Mouse (Mus musculus) midbrain, embryonic 14.5 days (tissue): Measurements from ENCODE around the gene Bglap2. TPM values are rescaled to one million over a fixed set of nuclear protein-coding genes. Genes with fewer than 3 reads are reported as not detected.
"Not testable (repeated sequence)": the region's sequence is repeated elsewhere in the genome, so short reads cannot be mapped to it uniquely, and the experiment has no call there.

Source experiments
- ATAC-seq: fragments of 200-750 bp; cut with Nextera tagmentation; 2 replicates; pipeline ENCODE4 v1.8.0; 2017; ENCODE audit warnings: moderate number of reproducible peaks, moderate library complexity; ENCODE audit not compliant: low FRiP score, low TSS enrichment
- DNase-seq: peaks from one replicate; pipeline ENCODE4 v3.0.0-alpha.2; 2015
- H3K27ac ChIP-seq: fragments of 300-500 bp; sonication (generic); replicated peaks from 2 replicates; pipeline ENCODE4 v1.5.1; 2014; ENCODE audit warnings: mild to moderate bottlenecking, low read depth, low read length, moderate library complexity
- H3K27me3 ChIP-seq: fragments of 300-500 bp; sonication (generic); 2 replicates; pipeline ENCODE4 v1.6.1; 2014; ENCODE audit warnings: low read length, control low read depth, mixed read lengths; ENCODE audit not compliant: control insufficient read depth, insufficient read depth
- H3K36me3 ChIP-seq: fragments of 300-500 bp; sonication (generic); 2 replicates; pipeline ENCODE4 v1.6.1; 2014; ENCODE audit warnings: low read length, control low read depth; ENCODE audit not compliant: control insufficient read depth, insufficient read depth
- H3K4me1 ChIP-seq: fragments of 300-500 bp; sonication (generic); 2 replicates; pipeline ENCODE4 v1.6.1; 2014; ENCODE audit warnings: mild to moderate bottlenecking, antibody characterized with exemption, low read length, control low read depth; ENCODE audit not compliant: control insufficient read depth, insufficient read depth
- H3K4me2 ChIP-seq: fragments of 300-500 bp; sonication (generic); 2 replicates; pipeline ENCODE4 v1.6.1; 2014; ENCODE audit warnings: mild to moderate bottlenecking, low read length, moderate library complexity
- H3K4me3 ChIP-seq: fragments of 300-500 bp; sonication (generic); replicated peaks from 2 replicates; pipeline ENCODE4 v1.5.1; 2014; ENCODE audit warnings: low read depth, low read length
- H3K9ac ChIP-seq: fragments of 300-500 bp; sonication (generic); replicated peaks from 2 replicates; pipeline ENCODE4 v1.6.1; 2014; ENCODE audit warnings: mild to moderate bottlenecking, low read length, moderate library complexity
- H3K9me3 ChIP-seq: fragments of 300-500 bp; sonication (generic); 2 replicates; pipeline ENCODE4 v1.6.1; 2016; ENCODE audit warnings: low read length, control low read depth, mixed read lengths; ENCODE audit not compliant: control insufficient read depth
- WGBS: fragments of 180-500 bp; shearing (Covaris S2); extraction: QIAGEN DNeasy Blood & Tissue Kit; methylation state at CpG from one replicate; pipeline ENCODE4 v1.1.7; 2014; 5-methylcytosine and 5-hydroxymethylcytosine counted together
- polyA plus RNA-seq: library from polyadenylated mRNA; unstranded; fragments of >200 nt; fragmentation: Nextera tagmentation; extraction: Ambion mirVana; gene quantifications from 2 replicates; pipeline ENCODE4 v1.2.1, GENCODE M21; 2014

Gene Bglap2
- polyA plus RNA-seq, 1 experiment from 2014 or later = not detected

GRCm38 (mm10) chr3:88403522-88404230, 25.2 kb upstream of the Bglap2 start:
- 96% methylated on average over 10 of the region's 10 CpGs for WGBS
- no peak for ATAC-seq

GRCm38 (mm10) chr3:88398666-88399065, 20.2 kb upstream of the Bglap2 start:
- DNase-seq = no peak
- no peaks in the 10 kb centered on the region for H3K4me1 ChIP-seq
- no peaks in the 10 kb centered on the region for H3K9me3 ChIP-seq
- H3K4me3 ChIP-seq = no peak overlapping the region
- 90% methylated on average over 2 of the region's 2 CpGs for WGBS
- no peaks in the 10 kb centered on the region for H3K36me3 ChIP-seq
- H3K27me3 ChIP-seq = no peaks in the 10 kb centered on the region
- no peak overlapping the region for H3K4me2 ChIP-seq
- no peak overlapping the region for H3K27ac ChIP-seq
- ATAC-seq = no peak
- H3K9ac ChIP-seq = no peak overlapping the region

More at GRCm38 (mm10) chr3:88403522-88404230, 25.2 kb upstream of the Bglap2 start:
- Histone ChIP-seq H3K4me2 (no peak overlapping the region), H3K4me1 (no peaks in the 10 kb centered on the region), H3K36me3 (no peaks in the 10 kb centered on the region), H3K27ac (no peak overlapping the region), H3K4me3 (no peak overlapping the region), H3K9me3 (no peaks in the 10 kb centered on the region), H3K9ac (no peak overlapping the region), H3K27me3 (no peaks in the 10 kb centered on the region)
- no peak for DNase-seq

- H3K27me3 ChIP-seq = no peaks in the 10 kb centered on the region
- ATAC-seq = no peak
- H3K4me3 ChIP-seq = no peak overlapping the region
- H3K9ac ChIP-seq = no peak overlapping the region
- no peaks in the 10 kb centered on the region for H3K9me3 ChIP-seq
- H3K4me1 ChIP-seq = no peaks in the 10 kb centered on the region
- WGBS = 94% methylated on average over 8 of the region's 8 CpGs
- DNase-seq = no peak
- no peak overlapping the region for H3K4me2 ChIP-seq
- H3K27ac ChIP-seq = no peak overlapping the region
- H3K36me3 ChIP-seq = no peaks in the 10 kb centered on the region
These were observed 17.2 kb upstream of the Bglap2 start for GRCm38 (mm10) chr3:88395742-88396141.

GRCm38 (mm10) chr3:88395288-88395687, 16.8 kb upstream of the Bglap2 start:
- H3K9me3 ChIP-seq = no peaks in the 10 kb centered on the region
- no peaks in the 10 kb centered on the region for H3K4me1 ChIP-seq
- H3K4me2 ChIP-seq = no peak overlapping the region
- H3K36me3 ChIP-seq = no peaks in the 10 kb centered on the region
- H3K27me3 ChIP-seq = no peaks in the 10 kb centered on the region
- ATAC-seq (no peak), DNase-seq (no peak)
- no peak overlapping the region for H3K27ac ChIP-seq
- 96% methylated on average over 6 of the region's 6 CpGs for WGBS
- no peak overlapping the region for H3K4me3 ChIP-seq
- no peak overlapping the region for H3K9ac ChIP-seq

- Histone ChIP-seq H3K36me3 (no peaks in the 10 kb centered on the region), H3K27ac (no peak overlapping the region), H3K9me3 (no peaks in the 10 kb centered on the region), H3K4me2 (no peak overlapping the region), H3K4me3 (no peak overlapping the region), H3K9ac (no peak overlapping the region), H3K27me3 (no peaks in the 10 kb centered on the region), H3K4me1 (no peaks in the 10 kb centered on the region)
- 92% methylated on average over 9 of the region's 9 CpGs for WGBS
- ATAC-seq (no peak), DNase-seq (no peak)
These were observed 15.4 kb upstream of the Bglap2 start for GRCm38 (mm10) chr3:88393776-88394375.

GRCm38 (mm10) chr3:88384364-88384763, 5.9 kb upstream of the Bglap2 start, which contains the start of gene Bglap:
Gene Bglap, minus strand, starts transcription at chr3:88384464.
- no peak within 1 kb of the TSS for H3K4me3 ChIP-seq
- H3K4me1 ChIP-seq = 0 out of 2 replicates have a peak, but pooled peaks cover 2% of the 10 kb centered on the region
- DNase-seq (no peak), ATAC-seq (no peak)
- no peaks in the 10 kb centered on the region for H3K27me3 ChIP-seq
- no peak within 1 kb of the TSS for H3K4me2 ChIP-seq
- H3K9ac ChIP-seq = no peak within 1 kb of the TSS
- WGBS = 81% methylated on average over 5 of the region's 5 CpGs
- H3K36me3 ChIP-seq = no peaks in the 10 kb centered on the region
- no peak within 1 kb of the TSS for H3K27ac ChIP-seq
- no peaks in the 10 kb centered on the region for H3K9me3 ChIP-seq

- H3K4me3 ChIP-seq, H3K9ac ChIP-seq, H3K4me2 ChIP-seq, H3K4me1 ChIP-seq, H3K9me3 ChIP-seq, H3K36me3 ChIP-seq, H3K27me3 ChIP-seq, ATAC-seq, DNase-seq, H3K27ac ChIP-seq: not testable (repeated sequence)
- 11% methylated on average over 1 of the region's 7 CpGs for WGBS
These were observed 3.9 kb upstream of the Bglap2 start for GRCm38 (mm10) chr3:88382383-88382782.

GRCm38 (mm10) chr3:88381389-88382315, 3.2 kb upstream of the Bglap2 start:
- H3K4me3 ChIP-seq = peak overlapping the region; percentile 22
- not testable (repeated sequence) for H3K27me3 ChIP-seq, H3K9ac ChIP-seq, H3K4me1 ChIP-seq, H3K9me3 ChIP-seq, H3K36me3 ChIP-seq
- H3K27ac ChIP-seq = peak overlapping the region; percentile 77
- ATAC-seq (peak; percentile 82), DNase-seq (peak; percentile 79)
- 7% methylated on average over 17 of the region's 22 CpGs for WGBS
- H3K4me2 ChIP-seq = peak overlapping the region; percentile 45
